Mouse (Mus musculus): ENCODE results near the gene Ildr2.

DNA sequence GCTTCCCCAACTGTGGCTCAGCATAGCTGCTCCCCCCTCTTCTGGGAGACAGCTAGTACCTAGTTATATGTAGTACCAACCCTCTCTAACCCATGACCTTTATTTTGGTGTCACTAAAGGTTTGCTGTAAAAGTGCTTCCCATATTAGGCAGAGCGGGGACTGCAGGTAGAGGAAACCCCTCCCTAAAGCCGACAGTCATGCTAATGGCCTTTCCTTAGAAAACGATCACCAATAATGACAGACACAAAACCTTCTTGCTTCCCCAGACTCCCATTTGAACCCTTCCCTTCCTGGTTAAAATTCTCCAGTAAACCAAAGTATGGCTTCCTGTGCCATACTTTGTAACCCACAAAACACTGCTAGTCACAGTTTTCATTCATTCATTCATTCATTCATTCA, 46.6 kb downstream of the Ildr2 start:
- TF ChIP-seq POLR2A (IDR thresholded peaks at IDR 0.05; ENCODE audit: borderline replicate concordance, extremely low read depth, low read depth, low read length) (no peak), CTCF (IDR thresholded peaks at IDR 0.05; ENCODE audit: insufficient read depth, low read length) (no peak)
